Mouse (Mus musculus): Measurements from ENCODE around the gene Synpo2l.
A peak's percentile ranks its signal among the peaks of the same experiment; 100 is the strongest.
"Not testable (repeated sequence)": the region's sequence is repeated elsewhere in the genome, so short reads cannot be mapped to it uniquely, and the experiment has no call there.

Synpo2l gene

GRCm38 (mm10) chr14:20668154-20668810, at the start of gene Synpo2l:
Gene Synpo2l (minus strand): TSS chr14:20668354.
- no peak for DNase-seq (ENCODE audit: low spot score)

- DNase-seq (ENCODE audit: low spot score) = peak; percentile 39
Measured at GRCm38 (mm10) chr14:20713832-20714231, 45.7 kb upstream of the Synpo2l start.

- no peak for DNase-seq (ENCODE audit: low spot score)
Measured at GRCm38 (mm10) chr14:20708239-20708638, 40.1 kb upstream of the Synpo2l start.

- DNase-seq (ENCODE audit: low spot score) = peak; percentile 89
Measured at GRCm38 (mm10) chr14:20707201-20708190, 39.3 kb upstream of the Synpo2l start, which contains the start of gene Zswim8. Gene Zswim8 (plus strand): TSS chr14:20707552.

GRCm38 (mm10) chr14:20703461-20703860, 35.3 kb upstream of the Synpo2l start:
- not testable (repeated sequence) for DNase-seq (ENCODE audit: low spot score)

- peak; percentile 95 for DNase-seq (ENCODE audit: low spot score)
Measured at GRCm38 (mm10) chr14:20702741-20703381, 34.7 kb upstream of the Synpo2l start, which contains the start of gene Chchd1. Gene Chchd1 (plus strand): TSS chr14:20703006.

- no peak for DNase-seq (ENCODE audit: low spot score)
Measured at GRCm38 (mm10) chr14:20702096-20702740, 34.1 kb upstream of the Synpo2l start.

- DNase-seq (ENCODE audit: low spot score) = no peak
Measured at GRCm38 (mm10) chr14:20701554-20701953, 33.4 kb upstream of the Synpo2l start.

GRCm38 (mm10) chr14:20700362-20700761, 32.2 kb upstream of the Synpo2l start:
- DNase-seq (ENCODE audit: low spot score) = no peak

- DNase-seq (ENCODE audit: low spot score) = no peak
Measured at GRCm38 (mm10) chr14:20698515-20698914, 30.4 kb upstream of the Synpo2l start.

- DNase-seq (ENCODE audit: low spot score) = peak; percentile 72
Measured at GRCm38 (mm10) chr14:20696986-20697385, 28.8 kb upstream of the Synpo2l start.

- DNase-seq (ENCODE audit: low spot score) = no peak
Measured at GRCm38 (mm10) chr14:20695761-20696520, 27.8 kb upstream of the Synpo2l start.

- peak; percentile 93 for DNase-seq (ENCODE audit: low spot score)
Measured at GRCm38 (mm10) chr14:20694884-20695760, 27.0 kb upstream of the Synpo2l start, which contains the start of gene Fut11. Gene Fut11 (plus strand): TSS chr14:20694968.

- DNase-seq (ENCODE audit: low spot score) = no peak
Measured at GRCm38 (mm10) chr14:20694185-20694883, 26.2 kb upstream of the Synpo2l start.

GRCm38 (mm10) chr14:20693589-20694101, 25.5 kb upstream of the Synpo2l start:
- DNase-seq (ENCODE audit: low spot score) = no peak

- DNase-seq (ENCODE audit: low spot score) = no peak
Measured at GRCm38 (mm10) chr14:20691772-20692171, 23.6 kb upstream of the Synpo2l start.

GRCm38 (mm10) chr14:20689009-20689408, 20.9 kb upstream of the Synpo2l start:
- DNase-seq (ENCODE audit: low spot score) = no peak

GRCm38 (mm10) chr14:20686576-20686975, 18.4 kb upstream of the Synpo2l start:
- no peak for DNase-seq (ENCODE audit: low spot score)

- DNase-seq (ENCODE audit: low spot score) = no peak
Measured at GRCm38 (mm10) chr14:20682498-20682897, 14.3 kb upstream of the Synpo2l start.
